Mouse (Mus musculus): Measurements from ENCODE around the gene Naif1. TPM values are rescaled to one million over a fixed set of nuclear protein-coding genes. Genes with fewer than 3 reads are reported as not detected.

Naif1 gene
- polyA plus RNA-seq, 1 experiment, result 6.0 TPM

GRCm38 (mm10) chr2:32416556-32416955, 33.7 kb upstream of the Naif1 start:
- TF ChIP-seq POLR2A (IDR thresholded peaks at IDR 0.05; ENCODE audit: borderline replicate concordance, low read depth, low read length), result no peak
- H3K4me3 ChIP-seq (ENCODE audit: insufficient read depth, low read length), result no peak overlapping the region

DNA sequence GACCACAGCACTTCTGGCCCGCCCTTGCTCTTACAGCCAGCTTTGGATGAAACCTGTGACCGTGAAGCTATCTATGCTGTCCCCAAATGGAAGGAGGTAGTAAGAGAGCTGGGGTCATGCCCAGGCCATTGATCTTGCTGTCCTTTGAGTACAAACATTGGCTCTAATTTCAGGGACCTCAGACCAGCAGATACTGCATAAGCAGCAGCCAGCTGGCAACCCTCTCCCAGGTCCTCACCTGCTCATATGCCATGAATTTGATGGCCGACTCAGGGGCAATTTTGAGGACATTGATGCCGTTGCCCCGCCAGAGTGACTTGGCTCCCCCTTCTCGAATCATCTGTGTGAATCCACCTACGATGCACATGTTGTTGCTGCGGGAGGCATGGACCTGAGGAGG, 32.8 kb upstream of the Naif1 start:
- Histone ChIP-seq H3K4me3 (ENCODE audit: insufficient read depth, low read length) (no peak overlapping the region), H3K27ac (ENCODE audit: insufficient read depth, low read depth, low read length) (no peak overlapping the region), H3K4me1 (ENCODE audit: control insufficient read depth, insufficient read depth, low read length) (peaks cover 1% of the 10 kb centered on the region; the same call in 1 of the 2 replicates)
- TF ChIP-seq CTCF (IDR thresholded peaks at IDR 0.05; ENCODE audit: low read depth, low read length) (no peak), POLR2A (IDR thresholded peaks at IDR 0.05; ENCODE audit: borderline replicate concordance, low read depth, low read length) (no peak)

More at GRCm38 (mm10) chr2:32416556-32416955, 33.7 kb upstream of the Naif1 start:
- Histone ChIP-seq H3K27ac (ENCODE audit: insufficient read depth, low read depth, low read length) (no peak overlapping the region), H3K4me1 (ENCODE audit: control insufficient read depth, insufficient read depth, low read length) (no peaks in the 10 kb centered on the region; the same call in 1 of the 2 replicates)

GRCm38 (mm10) chr2:32418430-32419151, 31.7 kb upstream of the Naif1 start:
- no peak overlapping the region for H3K4me3 ChIP-seq (ENCODE audit: insufficient read depth, low read length)
- H3K4me1 ChIP-seq (ENCODE audit: control insufficient read depth, insufficient read depth, low read length), result peaks cover 11% of the 10 kb centered on the region
- TF ChIP-seq CTCF (IDR thresholded peaks at IDR 0.05; ENCODE audit: low read depth, low read length) (no peak), POLR2A (IDR thresholded peaks at IDR 0.05; ENCODE audit: borderline replicate concordance, low read depth, low read length) (no peak)
- no peak overlapping the region for H3K27ac ChIP-seq (ENCODE audit: insufficient read depth, low read depth, low read length)

DNA sequence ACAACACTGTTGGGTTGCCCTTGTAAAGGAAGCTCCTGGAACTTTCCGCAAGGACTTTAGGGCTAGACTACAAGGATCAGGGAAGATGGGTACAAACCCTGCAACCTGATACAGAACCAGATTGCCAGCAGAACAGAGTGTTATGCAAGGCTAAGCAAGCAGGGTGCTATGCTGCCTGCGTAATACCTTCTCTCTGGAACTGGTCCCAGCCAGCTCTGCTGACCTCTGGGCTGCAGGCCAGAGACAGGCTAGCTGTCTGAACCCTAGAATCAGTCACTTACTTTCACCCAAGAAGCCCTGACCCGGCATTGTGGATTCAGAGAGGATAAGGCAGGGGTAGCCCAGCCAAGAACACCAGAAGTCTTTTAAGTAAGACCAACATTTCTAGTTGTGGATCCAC, 30.9 kb upstream of the Naif1 start:
- TF ChIP-seq POLR2A (IDR thresholded peaks at IDR 0.05; ENCODE audit: borderline replicate concordance, low read depth, low read length) (no peak), CTCF (IDR thresholded peaks at IDR 0.05; ENCODE audit: low read depth, low read length) (no peak)
- H3K4me3 ChIP-seq (ENCODE audit: insufficient read depth, low read length), result no peak overlapping the region
- no peak overlapping the region for H3K27ac ChIP-seq (ENCODE audit: insufficient read depth, low read depth, low read length)
- H3K4me1 ChIP-seq (ENCODE audit: control insufficient read depth, insufficient read depth, low read length), result peaks cover 16% of the 10 kb centered on the region

DNA sequence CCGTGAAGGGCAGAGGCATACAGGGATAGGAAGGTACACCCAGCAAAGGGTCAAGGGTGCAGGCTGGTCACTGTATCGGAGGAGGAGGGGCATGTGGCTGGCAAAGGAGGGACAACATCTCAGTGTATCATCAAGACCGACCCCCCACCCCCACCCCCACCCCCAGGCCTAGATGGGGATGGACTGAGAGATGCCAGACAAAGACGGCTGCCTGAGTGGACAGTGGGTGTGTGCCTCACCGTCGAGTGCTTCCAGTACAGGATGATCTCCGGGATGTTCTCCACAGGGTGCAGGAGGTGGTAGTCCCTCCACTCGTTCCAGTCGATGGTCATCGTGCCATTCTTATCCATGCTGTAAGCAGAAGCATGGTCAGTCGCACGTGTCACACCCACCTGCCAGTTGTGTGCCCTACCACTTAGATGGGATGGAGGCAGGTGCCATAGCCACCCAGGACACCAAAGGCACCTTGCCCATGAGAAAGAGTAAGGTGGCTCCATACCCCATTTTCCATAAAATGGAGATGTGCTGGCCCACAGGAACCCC, 30.1 kb upstream of the Naif1 start:
- H3K27ac ChIP-seq (ENCODE audit: insufficient read depth, low read depth, low read length), result no peak overlapping the region
- TF ChIP-seq POLR2A (IDR thresholded peaks at IDR 0.05; ENCODE audit: borderline replicate concordance, low read depth, low read length) (no peak), CTCF (IDR thresholded peaks at IDR 0.05; ENCODE audit: low read depth, low read length) (no peak)
- peaks cover 24% of the 10 kb centered on the region for H3K4me1 ChIP-seq (ENCODE audit: control insufficient read depth, insufficient read depth, low read length)
- no peak overlapping the region for H3K4me3 ChIP-seq (ENCODE audit: insufficient read depth, low read length)

DNA sequence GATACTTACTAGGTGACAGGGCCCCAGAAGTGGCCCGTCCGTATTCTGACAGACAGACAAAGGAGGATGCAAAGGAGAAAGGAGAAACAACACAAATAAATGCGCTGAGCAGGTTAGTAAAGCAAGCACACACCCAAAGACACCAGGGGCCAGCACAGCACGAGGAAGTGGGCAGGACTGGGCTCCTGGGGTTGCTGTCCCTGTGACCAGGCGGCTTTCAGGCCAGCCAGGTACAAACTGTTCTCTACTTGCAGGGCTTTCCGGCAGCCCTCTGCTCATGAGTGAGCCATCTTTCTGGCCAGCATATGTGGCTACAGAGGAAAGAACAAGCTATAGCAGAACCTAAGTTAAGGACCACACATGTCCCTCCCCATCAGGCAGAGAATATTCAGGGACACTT, 29.6 kb upstream of the Naif1 start:
- H3K4me3 ChIP-seq (ENCODE audit: insufficient read depth, low read length), result no peak overlapping the region
- TF ChIP-seq CTCF (IDR thresholded peaks at IDR 0.05; ENCODE audit: low read depth, low read length) (no peak), POLR2A (IDR thresholded peaks at IDR 0.05; ENCODE audit: borderline replicate concordance, low read depth, low read length) (no peak)
- H3K4me1 ChIP-seq (ENCODE audit: control insufficient read depth, insufficient read depth, low read length), result peaks cover 29% of the 10 kb centered on the region

GRCm38 (mm10) chr2:32421851-32422251, 28.4 kb upstream of the Naif1 start:
- Histone ChIP-seq H3K27ac (ENCODE audit: insufficient read depth, low read depth, low read length) (no peak overlapping the region), H3K4me3 (ENCODE audit: insufficient read depth, low read length) (no peak overlapping the region), H3K4me1 (ENCODE audit: control insufficient read depth, insufficient read depth, low read length) (peaks cover 38% of the 10 kb centered on the region)
- TF ChIP-seq CTCF (IDR thresholded peaks at IDR 0.05; ENCODE audit: low read depth, low read length) (no peak), POLR2A (IDR thresholded peaks at IDR 0.05; ENCODE audit: borderline replicate concordance, low read depth, low read length) (no peak)

More for the DNA sequence above, 29.6 kb upstream of the Naif1 start:
- no peak overlapping the region for H3K27ac ChIP-seq (ENCODE audit: insufficient read depth, low read depth, low read length)

- TF ChIP-seq POLR2A (IDR thresholded peaks at IDR 0.05; ENCODE audit: borderline replicate concordance, low read depth, low read length) (no peak), CTCF (IDR thresholded peaks at IDR 0.05; ENCODE audit: low read depth, low read length) (no peak)
- Histone ChIP-seq H3K27ac (ENCODE audit: insufficient read depth, low read depth, low read length) (peak overlapping the region; percentile 37), H3K4me1 (ENCODE audit: control insufficient read depth, insufficient read depth, low read length) (peaks cover 55% of the 10 kb centered on the region), H3K4me3 (ENCODE audit: insufficient read depth, low read length) (peak overlapping the region; percentile 49)
Measured at GRCm38 (mm10) chr2:32423481-32424331, 26.6 kb upstream of the Naif1 start.

- H3K4me1 ChIP-seq (ENCODE audit: control insufficient read depth, insufficient read depth, low read length), result peaks cover 66% of the 10 kb centered on the region
- H3K27ac ChIP-seq (ENCODE audit: insufficient read depth, low read depth, low read length), result peak overlapping the region; percentile 37; the same call in 1 of the 2 replicates
- no peak overlapping the region for H3K4me3 ChIP-seq (ENCODE audit: insufficient read depth, low read length)
- TF ChIP-seq CTCF (IDR thresholded peaks at IDR 0.05; ENCODE audit: low read depth, low read length), result no peak
- TF ChIP-seq POLR2A (IDR thresholded peaks at IDR 0.05; ENCODE audit: borderline replicate concordance, low read depth, low read length), result no peak
Measured at GRCm38 (mm10) chr2:32424796-32425195, 25.5 kb upstream of the Naif1 start.
